Mouse (Mus musculus) C2C12 (cell line): ENCODE data around the gene Hdac7.

Experiments
- CTCF ChIP-seq: IDR thresholded peaks from one replicate; pipeline ENCODE4 v1.5.1; 2011; ENCODE audit not compliant: control insufficient read depth, insufficient read depth, insufficient read length
- FOSL1 ChIP-seq: IDR thresholded peaks from one replicate; pipeline ENCODE4 v1.8.0; 2011; ENCODE audit warnings: mild to moderate bottlenecking, low read length; ENCODE audit not compliant: poor library complexity, insufficient read depth, severe bottlenecking
- MAX ChIP-seq: IDR thresholded peaks from one replicate; pipeline ENCODE4 v1.6.1; 2011; ENCODE audit warnings: mild to moderate bottlenecking, control low read depth
- MYOD1 ChIP-seq: IDR thresholded peaks from one replicate; pipeline ENCODE4 v1.6.1; 2011; ENCODE audit warnings: low read depth; ENCODE audit not compliant: control insufficient read depth, insufficient read length
- MYOG ChIP-seq: IDR thresholded peaks from one replicate; pipeline ENCODE4 v1.6.1; 2011; ENCODE audit not compliant: control insufficient read depth, insufficient read length; ENCODE audit errors: extremely low read depth
- USF1 ChIP-seq: IDR thresholded peaks from one replicate; pipeline ENCODE4 v1.6.1; 2011; ENCODE audit warnings: low read depth, mild to moderate bottlenecking, control low read depth, moderate library complexity

GRCm38 (mm10) chr15:97854059-97854458 is 9.8 kb upstream of the Hdac7 start:
- TF ChIP-seq MYOD1 (no peak), FOSL1 (no peak), CTCF (no peak), USF1 (no peak), MYOG (no peak), MAX (no peak)
